Mouse (Mus musculus): ENCODE measurements around the gene Sned1. TPM values are rescaled to one million over a fixed set of nuclear protein-coding genes. Genes with fewer than 3 reads are reported as not detected.

The Sned1 gene
- polyA plus RNA-seq, 1 experiment: 2.6 TPM

GRCm38 (mm10) chr1:93229626-93230025 is 6.0 kb upstream of the Sned1 start:
- Histone ChIP-seq H3K4me1 (ENCODE audit: control insufficient read depth, insufficient read depth, insufficient read length, low read length) (peaks cover 2% of the 10 kb centered on the region), H3K27me3 (ENCODE audit: control insufficient read depth, insufficient read depth, low read length) (no peaks in the 10 kb centered on the region), H3K36me3 (ENCODE audit: control insufficient read depth, insufficient read depth, low read length) (no peaks in the 10 kb centered on the region), H3K27ac (ENCODE audit: insufficient read depth, low read depth, low read length) (no peak overlapping the region), H3K4me3 (ENCODE audit: low read depth, low read length) (no peak overlapping the region)
- TF ChIP-seq POLR2A (IDR thresholded peaks at IDR 0.05; ENCODE audit: low read depth, low read length) (no peak), CTCF (IDR thresholded peaks at IDR 0.05; ENCODE audit: extremely low read depth, insufficient read length, insufficient replicate concordance, low read depth, low read length) (no peak)
- 75% methylated on average over 4 of the region's 4 CpGs for WGBS

GRCm38 (mm10) chr1:93236545-93236924 is 894 bp downstream of the Sned1 start:
- WGBS: 44% methylated on average over 3 of the region's 3 CpGs
- Histone ChIP-seq H3K4me1 (ENCODE audit: control insufficient read depth, insufficient read depth, insufficient read length, low read length) (peaks cover 10% of the 10 kb centered on the region), H3K36me3 (ENCODE audit: control insufficient read depth, insufficient read depth, low read length) (no peaks in the 10 kb centered on the region), H3K27ac (ENCODE audit: insufficient read depth, low read depth, low read length) (no peak overlapping the region), H3K27me3 (ENCODE audit: control insufficient read depth, insufficient read depth, low read length) (no peaks in the 10 kb centered on the region), H3K4me3 (ENCODE audit: low read depth, low read length) (peak overlapping the region; percentile 68)
- TF ChIP-seq CTCF (IDR thresholded peaks at IDR 0.05; ENCODE audit: extremely low read depth, insufficient read length, insufficient replicate concordance, low read depth, low read length) (peak; percentile 19; the same call in 1 of the 2 replicates), POLR2A (IDR thresholded peaks at IDR 0.05; ENCODE audit: low read depth, low read length) (no peak)

DNA sequence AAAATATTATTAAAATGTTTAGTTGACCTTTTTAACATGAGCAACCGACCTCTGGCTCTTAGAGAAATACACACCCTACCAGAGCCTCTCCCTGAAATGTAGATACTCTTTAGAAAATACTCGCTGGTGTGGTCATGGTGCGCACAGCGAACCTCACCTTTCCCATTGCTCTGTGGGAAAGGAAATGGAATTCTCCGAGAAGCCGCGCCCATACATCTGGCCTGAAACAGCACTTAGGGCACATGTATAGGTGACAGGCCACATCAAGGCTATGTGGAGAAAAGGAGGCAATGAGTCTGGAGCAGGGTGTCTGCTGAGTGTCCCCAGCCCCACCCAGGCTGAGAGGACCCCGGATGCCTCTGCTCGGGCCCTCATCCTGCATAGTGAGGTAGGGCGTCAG is 2.0 kb downstream of the Sned1 start:
- no peak overlapping the region for H3K4me3 ChIP-seq (ENCODE audit: low read depth, low read length)
- H3K4me1 ChIP-seq (ENCODE audit: control insufficient read depth, insufficient read depth, insufficient read length, low read length): peaks cover 10% of the 10 kb centered on the region
- no peak overlapping the region for H3K27ac ChIP-seq (ENCODE audit: insufficient read depth, low read depth, low read length)
- WGBS: 77% methylated on average over 10 of the region's 10 CpGs
- TF ChIP-seq CTCF (IDR thresholded peaks at IDR 0.05; ENCODE audit: extremely low read depth, insufficient read length, insufficient replicate concordance, low read depth, low read length) (no peak), POLR2A (IDR thresholded peaks at IDR 0.05; ENCODE audit: low read depth, low read length) (no peak)
- no peaks in the 10 kb centered on the region for H3K36me3 ChIP-seq (ENCODE audit: control insufficient read depth, insufficient read depth, low read length)
- no peaks in the 10 kb centered on the region for H3K27me3 ChIP-seq (ENCODE audit: control insufficient read depth, insufficient read depth, low read length)

GRCm38 (mm10) chr1:93238201-93238600 is 2.6 kb downstream of the Sned1 start:
- peaks cover 10% of the 10 kb centered on the region for H3K4me1 ChIP-seq (ENCODE audit: control insufficient read depth, insufficient read depth, insufficient read length, low read length)
- H3K27me3 ChIP-seq (ENCODE audit: control insufficient read depth, insufficient read depth, low read length): no peaks in the 10 kb centered on the region
- WGBS: 46% methylated on average over 4 of the region's 4 CpGs
- H3K4me3 ChIP-seq (ENCODE audit: low read depth, low read length): no peak overlapping the region
- no peaks in the 10 kb centered on the region for H3K36me3 ChIP-seq (ENCODE audit: control insufficient read depth, insufficient read depth, low read length)
- TF ChIP-seq CTCF (IDR thresholded peaks at IDR 0.05; ENCODE audit: extremely low read depth, insufficient read length, insufficient replicate concordance, low read depth, low read length) (peak; percentile 25; the same call in 1 of the 2 replicates), POLR2A (IDR thresholded peaks at IDR 0.05; ENCODE audit: low read depth, low read length) (no peak)
- H3K27ac ChIP-seq (ENCODE audit: insufficient read depth, low read depth, low read length): no peak overlapping the region

DNA sequence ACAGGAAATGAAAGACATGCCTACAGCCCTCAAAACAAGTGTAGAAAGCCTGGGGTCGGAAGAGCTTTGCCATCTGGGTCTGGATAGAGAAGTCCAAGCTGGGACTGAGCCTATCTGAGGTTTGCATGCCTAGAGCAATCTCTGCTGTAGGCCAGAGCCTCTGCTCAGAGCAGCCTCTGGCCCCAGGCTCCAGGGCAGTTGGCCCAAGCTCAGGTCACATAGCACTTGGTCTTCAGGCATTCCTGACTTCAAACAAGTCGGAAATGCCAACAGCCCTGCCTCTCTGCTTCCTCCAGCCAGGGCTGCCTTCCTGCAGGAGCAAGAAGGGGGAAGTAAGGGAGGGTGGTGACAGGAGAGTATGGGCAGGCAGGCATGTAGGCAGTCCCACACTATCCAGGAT is 10.3 kb downstream of the Sned1 start:
- Histone ChIP-seq H3K4me3 (ENCODE audit: low read depth, low read length) (no peak overlapping the region), H3K4me1 (ENCODE audit: control insufficient read depth, insufficient read depth, insufficient read length, low read length) (no peaks in the 10 kb centered on the region), H3K27me3 (ENCODE audit: control insufficient read depth, insufficient read depth, low read length) (no peaks in the 10 kb centered on the region), H3K36me3 (ENCODE audit: control insufficient read depth, insufficient read depth, low read length) (no peaks in the 10 kb centered on the region), H3K27ac (ENCODE audit: insufficient read depth, low read depth, low read length) (no peak overlapping the region)
- TF ChIP-seq CTCF (IDR thresholded peaks at IDR 0.05; ENCODE audit: extremely low read depth, insufficient read length, insufficient replicate concordance, low read depth, low read length) (no peak), POLR2A (IDR thresholded peaks at IDR 0.05; ENCODE audit: low read depth, low read length) (no peak)
- WGBS: 49% methylated on average over 2 of the region's 2 CpGs

GRCm38 (mm10) chr1:93252586-93252985 is 16.9 kb downstream of the Sned1 start:
- TF ChIP-seq CTCF (IDR thresholded peaks at IDR 0.05; ENCODE audit: extremely low read depth, insufficient read length, insufficient replicate concordance, low read depth, low read length) (no peak), POLR2A (IDR thresholded peaks at IDR 0.05; ENCODE audit: low read depth, low read length) (no peak)

GRCm38 (mm10) chr1:93255761-93256160 is 20.1 kb downstream of the Sned1 start:
- TF ChIP-seq POLR2A (IDR thresholded peaks at IDR 0.05; ENCODE audit: low read depth, low read length): no peak
- TF ChIP-seq CTCF (IDR thresholded peaks at IDR 0.05; ENCODE audit: extremely low read depth, insufficient read length, insufficient replicate concordance, low read depth, low read length): no peak
- WGBS: 81% methylated on average over 7 of the region's 7 CpGs
- H3K4me1 ChIP-seq (ENCODE audit: control insufficient read depth, insufficient read depth, insufficient read length, low read length): no peaks in the 10 kb centered on the region
- H3K4me3 ChIP-seq (ENCODE audit: low read depth, low read length): no peak overlapping the region
- H3K27ac ChIP-seq (ENCODE audit: insufficient read depth, low read depth, low read length): no peak overlapping the region
- no peaks in the 10 kb centered on the region for H3K27me3 ChIP-seq (ENCODE audit: control insufficient read depth, insufficient read depth, low read length)
- no peaks in the 10 kb centered on the region for H3K36me3 ChIP-seq (ENCODE audit: control insufficient read depth, insufficient read depth, low read length)

More at GRCm38 (mm10) chr1:93252586-93252985, 16.9 kb downstream of the Sned1 start:
- no peaks in the 10 kb centered on the region for H3K27me3 ChIP-seq (ENCODE audit: control insufficient read depth, insufficient read depth, low read length)
- H3K4me1 ChIP-seq (ENCODE audit: control insufficient read depth, insufficient read depth, insufficient read length, low read length): no peaks in the 10 kb centered on the region
- H3K27ac ChIP-seq (ENCODE audit: insufficient read depth, low read depth, low read length): no peak overlapping the region
- WGBS: 32% methylated on average over 2 of the region's 2 CpGs
- H3K4me3 ChIP-seq (ENCODE audit: low read depth, low read length): no peak overlapping the region
- H3K36me3 ChIP-seq (ENCODE audit: control insufficient read depth, insufficient read depth, low read length): no peaks in the 10 kb centered on the region
